Mouse (Mus musculus) left cerebral cortex, postnatal 4 days (tissue): Measurements from ENCODE around the gene Adamts17. TPM values are rescaled to one million over a fixed set of nuclear protein-coding genes. Genes with fewer than 3 reads are reported as not detected.

Experiments used
- DNase-seq: peaks from one replicate; pipeline ENCODE4 v3.0.0-alpha.2; 2022
- intact Hi-C: fragments of 180-260 bp; cut with DNase I; formaldehyde crosslinking; loops from one replicate; pipeline ENCODE4 v1.15.1; 2025
- total RNA-seq, 2 experiments: library from RNA; stranded (reverse); gene quantifications; 2 replicates each; pipeline ENCODE4 v1.2.3; 2021

The Adamts17 gene
- 10 to 100 TPM; 16.1 to 17.3 TPM for total RNA-seq

DNA sequence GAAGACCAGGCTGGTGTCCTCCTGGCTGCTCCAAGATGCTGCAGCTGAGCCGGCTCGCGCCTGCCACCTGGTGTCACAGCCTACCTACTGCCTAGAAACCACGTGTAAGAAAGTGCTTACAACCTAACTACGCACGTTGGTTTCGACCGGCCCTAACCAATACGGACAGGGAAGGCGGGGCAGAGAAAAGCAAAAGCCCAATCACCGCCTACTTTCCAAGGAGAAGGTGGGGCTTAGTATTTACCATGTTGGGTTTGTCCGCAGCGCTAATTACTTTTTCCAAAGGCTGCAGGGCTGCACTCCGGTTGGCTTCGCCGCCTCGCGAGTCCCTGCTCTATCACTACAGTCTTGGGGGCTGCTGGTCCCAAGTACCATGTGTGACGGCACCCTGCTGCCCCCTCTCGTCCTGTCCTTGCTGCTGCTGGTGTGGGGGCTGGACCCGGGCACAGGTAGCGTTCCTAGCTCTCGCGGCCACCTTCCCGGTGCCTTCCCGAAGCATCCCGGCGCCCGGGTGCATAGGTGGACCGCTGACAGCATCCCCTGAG lies at the start of gene Adamts17:
Gene Adamts17, plus strand, starts transcription at position 273 of the 545 bp plus-strand sequence.
- intact Hi-C loops, result loop anchor here (5.0 to 10.0 kb wide), 4 partner anchors 125 to 793 kb away; no protein-coding TSS in a partner anchor
- peak; percentile 96 for DNase-seq

DNA sequence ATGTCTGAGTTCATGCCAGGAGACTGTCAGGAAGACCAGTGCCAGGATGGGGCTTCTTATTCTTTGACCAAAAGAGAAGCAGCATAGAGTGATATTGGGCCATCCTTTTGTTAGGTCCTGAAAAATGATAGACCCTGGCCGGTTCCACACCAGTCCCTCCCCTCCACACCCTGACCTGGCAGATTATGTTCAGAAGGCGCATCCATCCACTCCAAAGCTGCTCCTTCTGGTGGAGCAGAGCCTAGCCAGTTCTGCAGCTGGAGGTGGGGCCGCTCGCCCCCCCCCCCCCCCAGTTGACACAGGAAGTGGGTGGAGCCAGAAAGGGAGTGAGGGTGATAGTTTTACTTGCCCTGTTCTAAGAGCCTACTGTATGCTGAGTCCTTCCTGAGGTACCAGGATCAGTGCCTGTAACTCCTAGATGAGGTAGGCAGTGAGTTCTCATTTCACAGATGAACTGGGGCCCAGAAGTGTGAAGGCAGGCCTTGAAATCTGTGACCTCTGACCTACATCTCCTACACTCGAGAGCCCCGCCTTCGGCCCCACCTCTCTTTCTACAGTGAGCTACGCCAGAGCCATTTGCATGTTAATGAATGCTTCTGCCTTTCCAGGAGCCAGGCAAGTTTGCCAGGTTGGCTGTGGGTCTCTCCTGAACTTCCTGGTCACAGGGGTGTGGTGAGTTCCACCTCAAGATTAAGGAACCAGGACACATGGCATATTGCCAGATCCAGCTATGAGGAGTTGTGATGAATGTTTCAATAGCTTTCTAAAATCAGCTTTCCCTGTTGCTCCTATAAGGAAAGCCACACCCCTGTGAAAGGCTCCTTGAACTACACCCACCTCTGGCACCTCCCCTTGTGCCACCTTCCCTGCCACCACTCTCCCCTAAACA lies 49.4 kb upstream of the Adamts17 start:
- intact Hi-C loops, result no loop called here

DNA sequence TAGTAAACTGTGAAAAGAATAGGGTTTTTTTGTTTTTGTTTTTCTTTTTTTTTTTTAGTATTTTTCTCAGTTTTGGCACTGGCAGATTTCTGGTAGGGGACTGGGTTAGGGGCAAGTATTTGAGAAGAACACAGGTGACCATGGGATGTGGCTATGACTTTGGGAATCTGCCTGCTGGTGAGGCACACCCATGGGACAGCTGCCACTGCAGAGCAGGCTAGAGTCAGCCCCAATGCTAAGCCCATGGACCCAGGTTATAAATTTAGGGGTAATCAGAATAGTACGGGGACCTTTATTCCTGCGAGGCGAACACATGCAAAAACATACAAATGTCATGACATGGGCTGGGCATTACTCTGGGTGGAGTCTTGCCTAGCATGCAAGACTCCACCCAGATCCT lies 48.5 kb upstream of the Adamts17 start:
- intact Hi-C loops, result no loop called here

More for the DNA sequence above, 49.4 kb upstream of the Adamts17 start:
- DNase-seq, result no peak

DNA sequence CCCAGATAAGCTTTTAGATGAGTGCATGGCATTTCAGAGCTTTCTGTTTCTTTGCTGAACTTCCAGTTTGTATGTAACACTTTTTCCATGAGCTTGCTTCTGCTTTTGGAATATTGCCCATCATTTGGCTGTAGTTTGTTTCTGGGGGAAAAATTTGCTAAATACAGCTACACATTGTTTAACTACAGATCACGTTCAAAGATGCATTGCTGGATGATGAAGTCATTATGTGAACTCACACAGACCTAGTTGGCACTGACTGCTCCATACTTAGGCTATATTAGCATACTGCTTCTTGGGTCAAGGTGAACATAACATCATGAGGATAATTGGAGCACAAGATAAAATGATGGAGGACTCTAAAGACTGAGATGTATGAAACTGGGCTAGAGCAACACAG lies 42.6 kb upstream of the Adamts17 start:
- intact Hi-C loops, result no loop called here
- DNase-seq, result no peak

More for the DNA sequence above, 48.5 kb upstream of the Adamts17 start:
- no peak for DNase-seq

DNA sequence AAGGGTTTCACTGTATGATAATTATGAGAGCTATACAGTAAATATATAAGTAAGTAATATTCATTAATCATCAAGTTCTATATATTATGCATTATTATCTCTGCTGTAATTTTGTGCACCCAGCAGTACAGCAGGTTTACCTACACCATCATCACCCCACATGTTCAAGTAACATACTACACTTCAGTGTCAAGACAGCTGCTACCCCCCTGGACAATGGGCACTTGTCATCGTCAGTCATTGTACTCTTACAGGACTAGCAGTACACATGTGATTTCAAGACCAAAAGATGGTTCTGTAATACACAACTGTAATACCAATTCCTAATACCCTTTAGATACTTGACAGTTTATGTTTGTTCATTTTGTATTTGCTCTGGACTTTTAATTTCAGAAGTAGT lies 42.2 kb upstream of the Adamts17 start:
- intact Hi-C loops, result no loop called here
- no peak for DNase-seq

DNA sequence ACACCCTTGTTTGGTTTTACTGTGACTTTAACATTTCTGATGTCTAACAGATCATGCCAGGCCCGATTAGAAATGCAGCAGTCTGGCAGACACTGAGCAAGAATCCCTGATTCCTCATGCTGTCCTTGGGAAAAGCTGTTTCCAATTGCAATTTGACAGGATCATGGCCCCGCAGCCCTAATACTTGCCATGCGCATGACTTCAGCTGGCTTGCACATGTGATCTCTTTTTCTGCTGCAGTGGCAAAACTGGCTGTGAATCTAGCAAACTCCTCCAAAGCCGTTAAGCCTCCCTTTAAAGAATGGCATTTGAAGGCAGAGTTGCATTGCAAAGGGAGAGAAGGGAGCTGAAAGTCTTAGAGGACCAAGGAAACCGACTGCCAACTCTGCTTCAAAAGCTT lies 40.7 kb upstream of the Adamts17 start:
- DNase-seq, result no peak
- intact Hi-C loops, result no loop called here

DNA sequence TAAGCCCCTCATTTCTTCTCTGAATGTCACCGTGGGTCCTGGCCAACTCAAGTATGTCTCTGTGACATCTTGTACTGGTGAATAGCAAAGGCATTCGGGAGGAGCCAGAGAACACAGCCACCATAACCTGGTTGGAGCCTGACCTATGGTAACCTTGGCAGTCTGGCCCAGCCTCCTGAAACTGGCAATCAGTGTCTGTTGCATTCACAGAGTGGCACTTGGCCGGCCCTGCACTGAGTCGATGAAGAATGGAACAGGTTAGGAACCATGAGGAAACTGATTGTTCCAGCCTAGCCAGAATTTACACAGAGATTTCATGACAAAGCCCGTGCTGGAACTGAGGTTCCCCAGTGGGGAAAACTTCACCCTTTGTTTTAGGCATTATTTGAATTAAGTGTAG lies 38.8 kb upstream of the Adamts17 start:
- DNase-seq, result no peak
- intact Hi-C loops, result no loop called here

DNA sequence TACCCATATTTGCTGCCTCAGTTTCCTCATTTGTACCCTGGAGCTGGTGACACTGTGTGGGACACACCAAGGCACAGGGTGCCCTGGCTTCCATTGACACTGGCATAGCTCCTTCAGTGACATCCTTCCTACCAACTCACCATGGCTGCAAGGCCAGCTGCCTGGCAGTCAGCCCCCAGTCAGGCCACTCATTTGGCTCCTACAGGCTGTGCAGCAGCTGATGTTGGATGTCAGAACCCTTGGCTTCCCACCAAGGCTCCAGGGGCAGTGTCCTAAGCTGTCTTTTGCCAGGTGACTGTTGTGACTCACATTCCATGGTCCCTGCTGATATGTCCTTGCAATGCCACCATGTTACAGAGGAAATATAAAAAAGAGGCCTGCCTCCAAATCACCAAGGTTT lies 37.8 kb upstream of the Adamts17 start:
- intact Hi-C loops, result no loop called here
- peak; percentile 51 for DNase-seq

DNA sequence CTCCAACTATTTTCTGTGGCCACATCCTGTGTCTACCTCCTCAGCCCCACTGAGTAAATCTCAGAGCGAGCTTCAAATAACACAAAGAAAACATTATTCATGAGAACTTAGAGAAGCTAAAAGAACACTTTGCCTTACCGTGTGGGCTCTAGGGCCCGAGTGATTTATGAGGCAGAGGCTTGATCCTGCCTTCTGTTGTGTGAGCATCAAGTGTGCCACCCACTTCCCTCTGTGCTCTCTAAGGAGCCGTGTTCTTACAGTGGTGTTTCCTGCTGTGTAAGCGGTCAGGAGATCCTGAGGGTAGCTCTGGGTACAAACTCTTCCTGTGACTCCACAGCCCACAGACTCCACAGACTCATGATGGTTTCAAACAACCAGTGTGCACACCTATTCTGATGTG lies 35.7 kb upstream of the Adamts17 start:
- intact Hi-C loops, result no loop called here

DNA sequence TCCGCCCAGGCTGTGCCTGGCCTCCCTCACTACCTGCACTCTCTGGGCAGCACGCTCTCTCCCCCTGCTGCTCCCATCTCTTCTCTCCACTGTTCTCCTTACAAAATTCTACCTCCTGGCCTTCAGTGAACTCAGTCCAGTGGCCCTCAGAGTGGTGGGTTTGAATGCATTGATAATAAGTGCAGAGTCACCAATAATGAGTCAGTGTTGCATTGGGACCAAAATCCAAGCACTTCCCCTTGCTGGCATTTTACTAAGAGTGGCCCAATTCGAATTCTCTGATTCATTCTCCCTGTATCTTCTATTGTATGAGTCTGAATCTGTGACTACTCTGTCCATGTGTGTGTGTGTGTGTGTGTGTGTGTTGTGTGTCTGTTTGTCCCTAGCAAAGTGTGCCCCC lies 32.7 kb upstream of the Adamts17 start:
- no peak for DNase-seq
- intact Hi-C loops, result no loop called here

More for the DNA sequence above, 35.7 kb upstream of the Adamts17 start:
- no peak for DNase-seq

DNA sequence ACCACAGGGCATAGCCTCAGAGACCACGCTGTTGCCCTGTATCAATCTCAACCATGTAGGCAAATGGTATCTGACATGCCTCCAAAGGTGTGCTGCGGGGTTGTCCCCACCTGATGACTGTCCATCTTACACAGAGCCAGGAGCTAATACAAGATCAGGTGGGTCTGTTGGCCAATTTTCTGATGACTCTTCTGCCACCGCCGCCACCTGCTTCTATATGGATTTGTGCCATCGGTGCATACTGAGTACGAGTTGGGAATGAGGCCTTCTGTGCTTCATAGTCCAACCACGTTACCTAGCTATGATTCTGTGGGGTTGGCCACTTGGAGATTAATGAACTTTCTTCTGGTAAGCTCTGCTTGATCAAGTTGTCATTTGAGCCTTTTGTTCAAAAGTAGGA lies 29.1 kb upstream of the Adamts17 start:
- intact Hi-C loops, result no loop called here
- DNase-seq, result no peak

DNA sequence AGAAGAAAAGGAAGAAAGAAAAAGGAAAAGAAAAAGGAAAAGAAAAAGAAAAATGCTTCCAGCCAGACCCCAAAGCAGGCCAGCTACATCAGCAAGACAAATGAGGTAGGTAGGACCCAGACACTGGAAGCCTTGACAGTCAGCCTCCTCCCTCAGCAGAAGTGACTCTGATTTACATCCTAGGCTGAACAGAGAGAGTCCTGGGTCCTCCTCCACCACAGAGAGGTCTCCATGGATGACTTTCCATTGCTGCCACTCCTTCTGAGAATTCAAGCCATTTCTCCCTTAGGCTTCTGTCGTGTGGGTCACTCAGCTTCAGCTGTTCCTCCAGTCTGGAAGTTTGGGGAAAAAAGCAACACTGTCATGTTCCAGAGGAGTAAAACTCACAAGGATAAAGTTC lies 28.2 kb upstream of the Adamts17 start:
- no peak for DNase-seq
- intact Hi-C loops, result no loop called here

DNA sequence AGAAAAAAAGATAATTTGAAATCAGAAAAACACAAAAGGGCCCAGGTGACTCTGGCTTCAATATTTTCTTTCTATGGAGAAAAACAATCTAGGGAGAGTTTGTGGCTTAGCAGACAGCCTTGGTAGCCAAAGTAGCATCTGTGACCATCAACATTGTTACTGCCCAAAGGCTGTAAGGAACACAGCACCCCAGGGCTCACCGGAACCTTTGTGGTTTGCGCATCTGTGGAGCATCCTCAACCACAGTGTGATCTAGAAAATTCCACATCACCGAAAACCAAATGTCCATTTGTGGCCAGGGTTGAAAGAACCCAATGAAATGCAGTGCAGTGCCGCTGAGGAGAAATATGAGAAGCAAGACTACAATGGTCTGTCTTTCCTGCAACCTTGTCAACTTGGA lies 27.2 kb upstream of the Adamts17 start:
- intact Hi-C loops, result no loop called here

DNA sequence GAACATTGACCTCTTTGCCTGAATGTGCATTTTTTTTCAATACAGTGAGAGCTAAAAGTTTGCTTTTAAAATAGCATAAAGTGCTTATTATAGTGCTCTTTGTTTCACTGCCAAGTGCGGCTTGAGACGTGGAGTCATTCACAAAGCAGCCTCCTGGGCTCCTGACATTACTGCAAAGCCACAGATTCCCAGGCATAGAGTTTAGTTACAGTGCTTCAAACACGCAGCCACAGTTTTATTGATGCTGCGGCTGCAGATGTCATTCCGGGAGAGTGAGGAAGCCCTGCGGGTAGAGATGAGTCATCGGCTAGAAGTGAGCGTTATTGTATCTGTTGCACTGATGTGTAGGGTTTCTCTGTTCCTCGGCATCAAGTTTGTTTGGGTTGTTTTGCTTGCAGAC lies 26.8 kb upstream of the Adamts17 start:
- intact Hi-C loops, result no loop called here
- no peak for DNase-seq

More for the DNA sequence above, 27.2 kb upstream of the Adamts17 start:
- DNase-seq, result no peak

DNA sequence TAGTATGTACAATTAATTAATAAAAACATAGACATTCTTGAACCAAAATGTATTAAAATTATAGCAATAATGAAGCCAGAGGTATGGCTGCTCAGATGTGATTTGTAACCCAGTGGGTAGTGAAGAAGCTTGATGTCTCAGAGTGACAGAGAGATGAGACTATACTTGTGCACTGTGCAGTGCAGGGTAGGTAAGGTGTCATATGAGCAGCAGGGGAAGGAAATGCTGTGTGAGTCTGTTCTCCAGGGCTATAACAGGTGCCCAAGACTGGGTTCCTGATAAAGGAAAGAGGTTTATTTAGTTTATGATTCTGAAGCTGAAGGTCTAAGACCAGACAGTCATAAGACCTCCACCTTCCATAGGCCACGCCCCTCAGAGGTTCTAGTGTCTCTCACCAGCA lies 26.4 kb upstream of the Adamts17 start:
- intact Hi-C loops, result no loop called here
- no peak for DNase-seq

DNA sequence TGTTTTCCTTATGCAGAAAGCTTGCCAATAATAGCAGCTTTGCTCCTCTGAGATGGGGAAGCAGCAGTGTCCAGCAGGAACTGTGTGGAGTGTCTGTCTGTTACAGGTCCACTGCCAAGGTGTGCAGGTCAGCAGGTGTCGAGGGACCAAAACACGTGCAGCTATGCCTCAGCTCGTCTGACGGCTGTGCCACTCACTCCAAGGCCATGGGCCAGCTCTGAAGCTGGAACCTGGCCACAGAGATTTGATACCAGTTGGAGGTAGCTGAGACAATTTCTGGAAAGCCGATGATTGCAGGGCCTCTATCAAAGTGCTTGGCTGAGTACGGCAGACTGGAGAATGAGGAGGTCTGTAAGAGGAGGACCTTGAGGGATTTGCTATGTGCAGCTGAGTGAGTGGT lies 24.0 kb upstream of the Adamts17 start:
- DNase-seq, result peak; percentile 28
- intact Hi-C loops, result no loop called here

DNA sequence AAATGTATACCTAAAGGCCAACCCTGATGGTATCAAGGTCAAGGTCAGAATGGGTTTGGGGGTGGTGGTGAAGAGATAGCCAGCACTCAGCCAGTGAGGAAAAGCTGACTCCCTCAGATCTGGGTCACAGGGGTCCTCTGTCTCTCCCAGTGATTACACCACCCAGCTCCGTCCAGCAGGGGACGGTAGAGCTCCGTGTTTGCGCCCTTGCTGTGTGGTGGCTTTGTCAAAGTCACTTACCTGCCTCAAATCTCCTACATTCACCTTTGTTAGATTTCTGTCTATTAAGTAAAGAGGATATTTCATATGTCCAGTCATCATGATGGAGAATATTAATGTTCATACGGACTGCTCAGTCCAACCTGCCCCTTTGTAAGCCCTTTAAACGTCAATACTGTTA lies 19.5 kb upstream of the Adamts17 start:
- intact Hi-C loops, result no loop called here
- peak; percentile 43 for DNase-seq

DNA sequence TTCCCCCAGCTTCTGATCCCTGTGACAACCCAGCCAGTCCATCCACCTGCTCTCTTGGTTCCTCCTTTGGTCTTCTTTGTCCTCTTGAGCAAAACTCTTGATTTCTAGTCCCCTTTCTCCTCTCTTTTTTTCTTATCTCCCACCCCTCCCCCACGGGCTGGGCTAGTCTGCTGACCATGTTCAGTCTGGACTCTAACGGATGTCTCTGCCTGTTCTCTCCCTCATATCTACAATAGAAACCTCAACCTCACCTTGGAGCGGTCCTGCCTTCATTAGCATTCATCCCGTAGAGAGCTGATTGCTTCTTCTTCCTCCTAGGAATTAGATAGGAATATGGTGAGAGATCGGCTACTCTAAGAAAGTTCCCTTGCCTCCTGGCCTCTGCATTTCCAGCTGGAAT lies 8.7 kb upstream of the Adamts17 start:
- DNase-seq, result no peak
- intact Hi-C loops, result no loop called here

DNA sequence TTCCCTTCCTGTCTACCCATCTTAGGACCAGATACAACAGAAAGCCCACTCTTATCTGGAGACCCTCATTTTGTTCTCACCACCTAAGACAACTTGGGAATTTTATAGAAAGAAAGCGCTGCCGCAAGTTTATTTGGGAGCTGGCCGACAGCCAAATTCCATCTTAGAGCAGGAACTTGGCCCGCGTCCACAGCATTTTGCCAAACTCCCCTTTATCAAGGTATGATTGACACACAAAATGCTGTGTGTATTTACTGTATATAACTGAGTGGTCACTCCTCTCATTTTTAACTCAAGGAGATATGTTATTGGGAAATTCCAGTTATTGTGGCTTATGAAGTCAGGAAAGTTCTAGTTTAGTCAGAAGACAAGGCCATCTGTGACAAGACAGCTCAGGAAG lies 8.2 kb upstream of the Adamts17 start:
- intact Hi-C loops, result no loop called here
- peak; percentile 34 for DNase-seq

DNA sequence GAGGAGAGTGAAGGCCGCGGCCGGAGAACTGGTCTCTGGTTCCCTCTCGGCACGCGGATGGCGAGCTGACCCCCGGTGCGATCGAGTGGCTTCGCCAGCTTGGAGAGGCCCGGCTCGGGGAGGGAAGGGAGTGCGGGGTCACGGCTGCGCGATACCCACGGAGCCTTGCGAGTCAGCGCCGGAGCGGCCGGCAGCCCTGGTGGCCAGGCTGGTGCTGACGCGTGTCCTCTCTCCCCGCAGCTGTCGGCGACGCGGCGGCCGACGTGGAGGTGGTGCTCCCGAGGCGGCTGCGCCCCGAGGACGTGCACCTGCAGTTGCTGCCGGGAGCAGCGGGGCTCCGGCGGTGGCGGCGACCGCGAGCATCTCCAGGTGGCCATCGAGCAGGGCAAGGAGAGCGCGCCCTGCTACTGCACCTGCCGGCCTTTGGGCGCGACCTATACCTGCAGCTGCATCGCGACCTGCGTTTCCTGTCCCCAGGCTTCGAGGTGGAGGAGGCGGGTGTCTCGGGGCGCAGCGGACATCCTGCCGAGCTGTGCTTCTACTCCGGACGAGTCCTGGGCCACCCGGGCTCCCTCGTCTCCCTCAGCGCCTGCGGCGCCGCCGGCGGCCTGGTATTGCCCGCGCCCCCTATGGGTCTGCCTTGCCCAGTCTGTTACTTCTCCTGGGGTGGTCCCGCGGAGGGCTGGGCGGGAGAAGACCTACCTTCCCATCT lies 629 bp downstream of the Adamts17 start:
- intact Hi-C loops, result loop anchor here (5.0 to 10.0 kb wide), 3 partner anchors 125 to 792 kb away; no protein-coding TSS in a partner anchor
- DNase-seq, result peak; percentile 58

DNA sequence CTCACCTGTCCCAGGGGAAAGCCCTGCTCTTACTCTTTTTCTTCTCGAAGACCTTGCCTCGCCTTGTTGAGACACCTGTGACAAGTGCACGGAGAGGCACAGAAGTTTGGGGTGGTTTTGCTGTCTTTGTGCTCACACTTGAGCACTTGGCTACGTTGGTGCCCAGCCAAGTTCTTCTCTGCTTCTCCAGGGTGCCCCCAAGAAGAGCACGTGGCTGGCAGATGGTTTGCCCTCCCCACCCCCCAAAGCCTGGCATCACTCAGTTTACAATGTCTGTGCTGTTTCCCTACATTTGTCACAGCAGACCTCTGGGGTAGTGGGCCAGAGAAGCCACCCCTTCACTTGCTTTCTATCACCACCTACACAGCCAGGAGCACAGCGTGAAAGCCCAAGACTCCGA lies 1.6 kb downstream of the Adamts17 start:
- intact Hi-C loops, result loop anchor here (5.0 to 10.0 kb wide), 3 partner anchors 124 to 791 kb away; no protein-coding TSS in a partner anchor
- peak; percentile 69 for DNase-seq
